Comparison of ENCODE assay signal across 10 mouse cellular contexts in the genomic region with DNA sequence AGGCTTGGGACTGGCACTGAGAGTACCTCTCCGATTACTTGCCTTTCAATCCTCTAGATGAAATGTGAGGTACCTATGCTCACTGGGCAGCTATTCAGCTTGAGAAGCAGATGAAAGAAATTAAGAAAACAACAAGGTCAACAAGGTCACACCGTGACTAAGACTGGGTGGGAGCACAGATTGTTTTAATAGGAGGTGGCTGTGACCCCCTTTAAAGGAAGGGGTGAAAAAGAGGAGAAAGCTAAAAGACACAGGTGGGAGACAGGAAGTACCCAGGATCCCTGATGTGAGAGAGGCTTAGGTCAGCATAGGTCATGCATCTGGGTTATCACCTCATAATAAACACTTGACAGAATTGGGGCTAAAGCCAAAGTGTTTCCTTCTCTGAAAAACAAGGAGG.
"Had no signal": no experiment of that assay in that cellular context is flagged by ENCODE, and none has a peak within 500 bp of the region (broad histone marks: within the 10 kb centered on the region; RNA-seq: fewer than 3 reads in every experiment).

No protein-coding gene starts in this region.

- H3K27me3 ChIP-seq: kidney, embryonic 15.5 days; limb, embryonic 13.5 days; midbrain, embryonic 13.5 days had no signal

- DNase-seq: kidney, postnatal 14 days; layer of hippocampus, adult 9-11 months; layer of hippocampus, postnatal 36 days; lung, adult 18-20 months; right cerebral cortex, postnatal 25 days; thymus, postnatal 4 days had no signal

- H3K9ac ChIP-seq: kidney, embryonic 15.5 days; limb, embryonic 13.5 days; liver, embryonic 14.5 days; midbrain, embryonic 13.5 days had no signal

- H3K4me3 ChIP-seq: kidney, embryonic 15.5 days; limb, embryonic 13.5 days; midbrain, embryonic 13.5 days had no signal

- ATAC-seq: midbrain, embryonic 13.5 days had no signal

- H3K4me1 ChIP-seq: kidney, embryonic 15.5 days; limb, embryonic 13.5 days; midbrain, embryonic 13.5 days had no signal

- H3K9me3 ChIP-seq: kidney, embryonic 15.5 days; limb, embryonic 13.5 days; midbrain, embryonic 13.5 days had no signal

- H3K4me2 ChIP-seq: kidney, embryonic 15.5 days; limb, embryonic 13.5 days; midbrain, embryonic 13.5 days had no signal

- H3K36me3 ChIP-seq: kidney, embryonic 15.5 days; limb, embryonic 13.5 days; midbrain, embryonic 13.5 days had no signal

- H3K27ac ChIP-seq: kidney, embryonic 15.5 days; limb, embryonic 13.5 days; liver, embryonic 14.5 days; midbrain, embryonic 13.5 days had no signal
